Mouse (Mus musculus): Measurements from ENCODE around the gene Agmat. TPM values are rescaled to one million over a fixed set of nuclear protein-coding genes. Genes with fewer than 3 reads are reported as not detected.

Gene Agmat
- total RNA-seq, 1 experiment from 2014 or later: not detected

DNA sequence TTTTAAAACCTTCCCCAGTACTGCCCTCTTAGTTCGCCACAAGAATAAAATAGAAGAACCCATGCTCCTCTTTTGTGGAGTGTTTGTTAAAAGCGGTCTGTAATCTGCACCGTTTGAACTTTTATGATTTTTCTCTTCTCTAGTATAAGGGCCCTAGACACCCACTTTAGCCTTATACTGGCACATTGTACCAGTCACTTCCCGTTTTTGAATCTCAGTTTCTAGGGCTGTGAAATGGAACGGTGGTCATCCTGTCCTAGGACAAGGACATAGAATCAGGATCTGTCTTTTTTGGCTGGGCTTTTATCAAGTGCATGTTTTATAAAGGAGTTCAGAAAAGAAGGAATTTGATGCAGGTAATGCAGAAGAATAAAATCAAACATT is 47.7 kb downstream of the Agmat start:
- no peak for ATAC-seq (ENCODE audit: extremely low read depth, insufficient number of reproducible peaks, low FRiP score, poor library complexity, severe bottlenecking)

- no peak for ATAC-seq (ENCODE audit: extremely low read depth, insufficient number of reproducible peaks, low FRiP score, poor library complexity, severe bottlenecking)
These were observed 49.9 kb downstream of the Agmat start for GRCm38 (mm10) chr4:141796356-141796755.

- no peak for ATAC-seq (ENCODE audit: extremely low read depth, insufficient number of reproducible peaks, low FRiP score, poor library complexity, severe bottlenecking)
These were observed 50.5 kb downstream of the Agmat start for GRCm38 (mm10) chr4:141796954-141797353.

DNA sequence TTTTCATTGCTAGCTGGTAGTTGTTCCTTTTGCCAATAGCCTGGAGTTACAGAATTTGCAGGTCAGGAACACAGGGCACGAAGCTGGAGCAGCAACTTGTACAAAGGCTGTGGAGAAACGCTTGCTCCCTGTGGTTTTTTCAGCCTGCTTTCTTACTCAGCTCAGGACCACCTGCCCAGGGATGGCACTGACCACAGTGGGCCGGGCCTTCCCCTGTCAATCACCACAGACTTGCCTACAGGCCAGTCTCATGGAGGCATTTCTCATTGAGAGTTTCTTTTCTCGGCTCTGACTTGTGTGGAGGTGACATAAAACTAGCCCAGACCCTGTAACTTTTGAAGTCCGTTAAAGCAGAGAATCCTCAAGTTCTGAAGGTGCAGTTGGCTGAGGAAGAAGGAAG is 51.1 kb downstream of the Agmat start:
- no peak for ATAC-seq (ENCODE audit: extremely low read depth, insufficient number of reproducible peaks, low FRiP score, poor library complexity, severe bottlenecking)

GRCm38 (mm10) chr4:141804105-141804504 is 57.6 kb downstream of the Agmat start:
- 0 out of 2 replicates have a peak, but pooled peaks have one; percentile 9 for ATAC-seq (ENCODE audit: extremely low read depth, insufficient number of reproducible peaks, low FRiP score, poor library complexity, severe bottlenecking)

DNA sequence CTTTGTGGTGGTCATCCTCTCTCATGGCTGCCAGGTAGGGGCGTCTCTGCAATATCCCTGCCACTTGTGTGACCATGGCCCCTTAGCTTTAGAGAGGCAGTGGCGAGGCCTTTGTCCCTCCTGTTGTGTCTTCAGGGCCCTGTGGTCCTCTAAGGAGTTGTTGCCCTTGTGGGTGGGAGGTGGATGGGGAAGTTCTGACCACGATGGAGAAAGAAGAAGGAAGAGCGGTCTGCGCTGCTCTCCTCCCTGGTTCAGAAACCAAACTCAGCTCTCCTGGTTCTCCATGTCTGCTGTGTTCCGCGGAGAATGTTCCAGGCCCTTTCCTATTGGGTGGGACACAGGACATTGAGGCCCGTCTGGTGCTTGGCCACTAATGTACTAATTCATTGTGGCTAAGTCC is 59.4 kb downstream of the Agmat start:
- ATAC-seq (ENCODE audit: extremely low read depth, insufficient number of reproducible peaks, low FRiP score, poor library complexity, severe bottlenecking): no peak

Other genes with a start within 250 kb of the Agmat start
- 40.5 and 54.9 TPM in 2 replicates for gene Spen, start 208.1 kb upstream of the Agmat start, total RNA-seq (2017)
- 0.12 TPM in 1 of 2 replicates, not detected in the other for gene Fblim1, start 140.6 kb upstream of the Agmat start, total RNA-seq (2017)
- not detected in 2 replicates for gene Tmem82, start 128.0 kb upstream of the Agmat start, total RNA-seq (2017)
- 0.23 and 0.25 TPM in 2 replicates for gene Slc25a34, start 122.9 kb upstream of the Agmat start, total RNA-seq (2017)
- 15.6 and 16.6 TPM in 2 replicates for gene Plekhm2, start 81.8 kb upstream of the Agmat start, total RNA-seq (2017)
- 6.5 TPM in 1 of 2 replicates, not detected in the other for gene Rsc1a1, start 61.1 kb upstream of the Agmat start, total RNA-seq (2017)
- 29.2 and 31.1 TPM in 2 replicates for gene Ddi2, start 23.3 kb upstream of the Agmat start, total RNA-seq (2017)
- gene Dnajc16, start 44.3 kb downstream of the Agmat start, total RNA-seq (2017): 7.0 and 9.8 TPM in 2 replicates
- 31.2 and 34.0 TPM in 2 replicates for gene Casp9, start 46.9 kb downstream of the Agmat start, total RNA-seq (2017)
- not detected in 2 replicates for gene Cela2a, start 79.5 kb downstream of the Agmat start, total RNA-seq (2017)
- not detected in 2 replicates for gene Ctrc, start 99.7 kb downstream of the Agmat start, total RNA-seq (2017)
- 84.2 and 88.8 TPM in 2 replicates for gene Efhd2, start 128.2 kb downstream of the Agmat start, total RNA-seq (2017)

Measured in neutrophil, adult 5-6 weeks (primary cell).